Mouse (Mus musculus) MEL (cell line): ENCODE measurements around the gene Doc2b. TPM values are rescaled to one million over a fixed set of nuclear protein-coding genes. Genes with fewer than 3 reads are reported as not detected.

ENCODE experiments used
- DNase-seq: peaks from one replicate; pipeline ENCODE4 v3.0.0; 2011; ENCODE audit warnings: low read depth, low spot score
- H3K27ac ChIP-seq: 2 replicates; pipeline ENCODE4 v1.5.1; 2012; ENCODE audit warnings: low read depth, mild to moderate bottlenecking, control low read depth, low read length, moderate library complexity; ENCODE audit not compliant: control insufficient read depth
- H3K27me3 ChIP-seq, 2 experiments: fragments of 150-350 bp in 1 of 2; sonication (generic) in 1 of 2; 2 replicates each; pipeline ENCODE4 v1.6.1; 2012; ENCODE audit warnings: low read length in 2 of 2, mild to moderate bottlenecking in 2 of 2, improper control_type of control experiment in 1 of 2, moderate library complexity in 1 of 2; ENCODE audit not compliant: insufficient read depth in 2 of 2, control insufficient read depth in 1 of 2
- H3K36me3 ChIP-seq, 2 experiments: 2 replicates each; pipeline ENCODE4 v1.6.1; 2012 to 2014; ENCODE audit warnings: low read length in 2 of 2, improper control_type of control experiment in 1 of 2, inconsistent platforms in 1 of 2, mild to moderate bottlenecking in 1 of 2; ENCODE audit not compliant: insufficient read depth in 2 of 2, control insufficient read depth in 1 of 2
- H3K4me1 ChIP-seq, 2 experiments: fragments of 150-350 bp in 1 of 2; sonication (generic) in 1 of 2; 2 replicates each; pipeline ENCODE4 v1.6.1; 2012; ENCODE audit warnings: low read length in 2 of 2, improper control_type of control experiment in 1 of 2, mild to moderate bottlenecking in 1 of 2; ENCODE audit not compliant: insufficient read depth in 2 of 2, control insufficient read depth in 1 of 2
- H3K4me3 ChIP-seq, 2 experiments: fragments of 150-350 bp in 1 of 2; sonication (generic) in 1 of 2; 2 replicates each; pipeline ENCODE4 v1.5.1; 2012; ENCODE audit warnings: low read depth in 2 of 2, low read length in 2 of 2, mild to moderate bottlenecking in 2 of 2, moderate library complexity in 2 of 2, control low read depth in 1 of 2, improper control_type of control experiment in 1 of 2; ENCODE audit not compliant: control insufficient read depth in 1 of 2, insufficient read depth in 1 of 2
- H3K79me2 ChIP-seq: 2 replicates; pipeline ENCODE4 v1.6.1; 2012; ENCODE audit warnings: mild to moderate bottlenecking, low read length, moderate library complexity; ENCODE audit not compliant: control insufficient read depth, poor library complexity, insufficient read depth
- H3K9ac ChIP-seq: 2 replicates; pipeline ENCODE4 v1.6.1; 2012; ENCODE audit warnings: low read depth, mild to moderate bottlenecking, control low read depth, low read length, moderate library complexity; ENCODE audit not compliant: control insufficient read depth, poor library complexity, severe bottlenecking
- H3K9me3 ChIP-seq: fragments of 150-350 bp; sonication (generic); replicated peaks from 2 replicates; pipeline ENCODE4 v1.6.1; 2012; ENCODE audit warnings: mild to moderate bottlenecking, low read length, improper control_type of control experiment, moderate library complexity; ENCODE audit not compliant: insufficient read depth
- CTCF ChIP-seq, 3 experiments: IDR thresholded peaks in 2 of 3; conservative IDR thresholded peaks in 1 of 3; 2 replicates each; pipeline ENCODE4 v1.5.1; 2011 to 2012; ENCODE audit warnings: low read length in 3 of 3, low read depth in 2 of 3, mild to moderate bottlenecking in 2 of 3, improper control_type of control experiment in 1 of 3, inconsistent platforms in 1 of 3, mixed read lengths in 1 of 3, moderate library complexity in 1 of 3; ENCODE audit not compliant: control insufficient read depth in 1 of 3, insufficient read depth in 1 of 3, poor library complexity in 1 of 3, severe bottlenecking in 1 of 3
- E2F4 ChIP-seq: IDR thresholded peaks from 2 replicates; pipeline ENCODE4 v1.6.1; 2011; ENCODE audit warnings: low read depth, low read length, improper control_type of control experiment, borderline replicate concordance
- ELF1 ChIP-seq: IDR thresholded peaks from 2 replicates; pipeline ENCODE4 v1.6.1; 2014; ENCODE audit warnings: low read depth, mild to moderate bottlenecking, inconsistent platforms, low read length, improper control_type of control experiment, moderate library complexity
- EP300 ChIP-seq, 2 experiments: IDR thresholded peaks; 2 replicates each; pipeline ENCODE4 v1.6.1; 2011; ENCODE audit warnings: improper control_type of control experiment in 2 of 2, low read length in 2 of 2, low read depth in 1 of 2, mild to moderate bottlenecking in 1 of 2
- ETS1 ChIP-seq: IDR thresholded peaks from 2 replicates; pipeline ENCODE4 v1.6.1; 2012; ENCODE audit warnings: low read depth, mild to moderate bottlenecking, inconsistent platforms, low read length, improper control_type of control experiment, moderate library complexity
- GATA1 ChIP-seq: IDR thresholded peaks from 2 replicates; pipeline ENCODE4 v1.6.1; 2011; ENCODE audit warnings: low read depth, low read length, improper control_type of control experiment
- HCFC1 ChIP-seq: IDR thresholded peaks from 2 replicates; pipeline ENCODE4 v1.6.1; 2012; ENCODE audit warnings: low read depth, mild to moderate bottlenecking, inconsistent platforms, low read length, improper control_type of control experiment, moderate library complexity
- JUND ChIP-seq: IDR thresholded peaks from 2 replicates; pipeline ENCODE4 v1.6.1; 2011; ENCODE audit warnings: low read depth, mild to moderate bottlenecking, improper control_type of control experiment, low read length
- KAT2A ChIP-seq: conservative IDR thresholded peaks from 2 replicates; pipeline ENCODE4 v1.6.1; 2012; ENCODE audit warnings: low read depth, low read length, improper control_type of control experiment, inconsistent platforms
- MAFK ChIP-seq: IDR thresholded peaks from 2 replicates; pipeline ENCODE4 v1.6.1; 2011; ENCODE audit warnings: low read depth, mild to moderate bottlenecking, low read length, improper control_type of control experiment, borderline replicate concordance
- MAZ ChIP-seq: IDR thresholded peaks from 2 replicates; pipeline ENCODE4 v1.6.1; 2012; ENCODE audit warnings: low read depth, mild to moderate bottlenecking, inconsistent platforms, low read length, improper control_type of control experiment
- MXI1 ChIP-seq: IDR thresholded peaks from 2 replicates; pipeline ENCODE4 v1.6.1; 2011; ENCODE audit warnings: mild to moderate bottlenecking, low read depth, low read length, improper control_type of control experiment
- MYB ChIP-seq: IDR thresholded peaks from 2 replicates; pipeline ENCODE4 v1.6.1; 2011; ENCODE audit warnings: mild to moderate bottlenecking, low read depth, low read length, improper control_type of control experiment
- NELFE ChIP-seq: IDR thresholded peaks from 2 replicates; pipeline ENCODE4 v1.6.1; 2011; ENCODE audit warnings: low read depth, low read length, improper control_type of control experiment
- NRF1 ChIP-seq: IDR thresholded peaks from 2 replicates; pipeline ENCODE4 v1.6.1; 2014; ENCODE audit warnings: low read depth, mild to moderate bottlenecking, inconsistent platforms, low read length, improper control_type of control experiment, moderate library complexity; ENCODE audit not compliant: poor library complexity, insufficient read depth, severe bottlenecking
- POLR2AphosphoS2 ChIP-seq: IDR thresholded peaks from 2 replicates; pipeline ENCODE4 v1.6.1; 2011; ENCODE audit warnings: low read length, improper control_type of control experiment
- POLR2AphosphoS5 ChIP-seq: IDR thresholded peaks from 2 replicates; pipeline ENCODE4 v1.6.1; 2012; ENCODE audit warnings: low read depth, borderline replicate concordance, mild to moderate bottlenecking, inconsistent platforms, low read length, moderate library complexity, mixed read lengths
- RAD21 ChIP-seq: IDR thresholded peaks from 2 replicates; pipeline ENCODE4 v1.6.1; 2011; ENCODE audit warnings: mild to moderate bottlenecking, low read depth, low read length, improper control_type of control experiment
- RCOR1 ChIP-seq: IDR thresholded peaks from 2 replicates; pipeline ENCODE4 v1.6.1; 2012; ENCODE audit warnings: low read depth, mild to moderate bottlenecking, inconsistent platforms, low read length, improper control_type of control experiment
- SIN3A ChIP-seq: IDR thresholded peaks from 2 replicates; pipeline ENCODE4 v1.6.1; 2012; ENCODE audit warnings: low read length, improper control_type of control experiment, inconsistent platforms
- SMC3 ChIP-seq: IDR thresholded peaks from 2 replicates; pipeline ENCODE4 v1.6.1; 2011; ENCODE audit warnings: low read depth, low read length, improper control_type of control experiment
- TAL1 ChIP-seq: IDR thresholded peaks from 2 replicates; pipeline ENCODE4 v1.6.1; 2012; ENCODE audit warnings: mild to moderate bottlenecking, inconsistent platforms, low read length, moderate library complexity, mixed read lengths
- UBTF ChIP-seq: IDR thresholded peaks from 2 replicates; pipeline ENCODE4 v1.6.1; 2012; ENCODE audit warnings: low read depth, mild to moderate bottlenecking, inconsistent platforms, low read length, improper control_type of control experiment, moderate library complexity, borderline replicate concordance; ENCODE audit not compliant: insufficient read depth
- USF1 ChIP-seq: IDR thresholded peaks from 2 replicates; pipeline ENCODE4 v1.6.1; 2014; ENCODE audit warnings: low read depth, mild to moderate bottlenecking, inconsistent platforms, low read length, improper control_type of control experiment, moderate library complexity
- USF2 ChIP-seq, 2 experiments: IDR thresholded peaks; 2 replicates each; pipeline ENCODE4 v1.6.1; 2011 to 2012; ENCODE audit warnings: improper control_type of control experiment in 2 of 2, low read length in 2 of 2, borderline replicate concordance in 1 of 2, inconsistent platforms in 1 of 2, low read depth in 1 of 2, mild to moderate bottlenecking in 1 of 2; ENCODE audit not compliant: insufficient read depth in 1 of 2
- ZC3H11A ChIP-seq: IDR thresholded peaks from 2 replicates; pipeline ENCODE4 v1.6.1; 2012; ENCODE audit warnings: low read depth, mild to moderate bottlenecking, inconsistent platforms, low read length, improper control_type of control experiment
- polyA plus RNA-seq, 2 experiments: library from polyadenylated mRNA; stranded (reverse) in 1 of 2; unstranded in 1 of 2; fragments of >175 nt in 1 of 2; fragments of >200 nt in 1 of 2; gene quantifications; 2 replicates each; pipeline versions ENCODE4 v1.2.1 to v1.2.4; 2012; ENCODE audit warnings: low replicate concordance in 2 of 2, low read depth in 1 of 2; ENCODE audit not compliant: insufficient read length in 2 of 2, insufficient read depth in 1 of 2, missing spikeins in 1 of 2
- total RNA-seq: library from RNA; depleted of rRNA; stranded (reverse); fragments of 300-350 nt; gene quantifications from 2 replicates; pipeline ENCODE4 v1.2.3, GENCODE M21; 2012

The Doc2b gene
- total and polyA plus RNA-seq, 3 experiments = not detected

GRCm38 (mm10) chr11:75733227-75733940 is 62.5 kb downstream of the Doc2b start:
- H3K79me2 ChIP-seq = peaks cover 52% of the 10 kb centered on the region
- H3K4me3 ChIP-seq = peak overlapping the region; percentile 80 to 96
- H3K9me3 ChIP-seq = no peaks in the 10 kb centered on the region
- TF ChIP-seq SMC3 = no peak
- TF ChIP-seq POLR2AphosphoS5 = no peak
- TF ChIP-seq MAZ = peak; percentile 24; the same call in 1 of the 2 replicates
- peak; percentile 11; the same call in 1 of the 2 replicates for TF ChIP-seq MXI1
- no peak for TF ChIP-seq POLR2AphosphoS2
- no peak for TF ChIP-seq RAD21
- no peak for TF ChIP-seq CTCF (IDR thresholded peaks at IDR 0.05 in 2 of 3, conservative IDR thresholded peaks at IDR 0.05 in 1 of 3; ENCODE audit: control insufficient read depth in 1 of 3, insufficient read depth in 1 of 3, low read depth in 2 of 3, low read length in 3 of 3, poor library complexity in 1 of 3, severe bottlenecking in 1 of 3)
- no peak; the same call in 1 of the 2 replicates for TF ChIP-seq UBTF
- TF ChIP-seq JUND = no peak
- no peak for TF ChIP-seq SIN3A
- TF ChIP-seq E2F4 = no peak; the same call in 1 of the 2 replicates
- TF ChIP-seq EP300 (IDR thresholded peaks at IDR 0.05; ENCODE audit: low read depth in 1 of 2, low read length in 2 of 2) = no peak
- no peak for TF ChIP-seq NRF1
- TF ChIP-seq RCOR1 = peak; percentile 69
- peaks cover 11 to 21% of the 10 kb centered on the region in 2 experiments for H3K4me1 ChIP-seq
- DNase-seq = peak; percentile 63
- no peaks in the 10 kb centered on the region for H3K27me3 ChIP-seq
- H3K27ac ChIP-seq = peak overlapping the region; percentile 86
- H3K9ac ChIP-seq = peak overlapping the region; percentile 96
- H3K36me3 ChIP-seq = peaks cover 13 to 43% of the 10 kb centered on the region in 2 experiments

DNA sequence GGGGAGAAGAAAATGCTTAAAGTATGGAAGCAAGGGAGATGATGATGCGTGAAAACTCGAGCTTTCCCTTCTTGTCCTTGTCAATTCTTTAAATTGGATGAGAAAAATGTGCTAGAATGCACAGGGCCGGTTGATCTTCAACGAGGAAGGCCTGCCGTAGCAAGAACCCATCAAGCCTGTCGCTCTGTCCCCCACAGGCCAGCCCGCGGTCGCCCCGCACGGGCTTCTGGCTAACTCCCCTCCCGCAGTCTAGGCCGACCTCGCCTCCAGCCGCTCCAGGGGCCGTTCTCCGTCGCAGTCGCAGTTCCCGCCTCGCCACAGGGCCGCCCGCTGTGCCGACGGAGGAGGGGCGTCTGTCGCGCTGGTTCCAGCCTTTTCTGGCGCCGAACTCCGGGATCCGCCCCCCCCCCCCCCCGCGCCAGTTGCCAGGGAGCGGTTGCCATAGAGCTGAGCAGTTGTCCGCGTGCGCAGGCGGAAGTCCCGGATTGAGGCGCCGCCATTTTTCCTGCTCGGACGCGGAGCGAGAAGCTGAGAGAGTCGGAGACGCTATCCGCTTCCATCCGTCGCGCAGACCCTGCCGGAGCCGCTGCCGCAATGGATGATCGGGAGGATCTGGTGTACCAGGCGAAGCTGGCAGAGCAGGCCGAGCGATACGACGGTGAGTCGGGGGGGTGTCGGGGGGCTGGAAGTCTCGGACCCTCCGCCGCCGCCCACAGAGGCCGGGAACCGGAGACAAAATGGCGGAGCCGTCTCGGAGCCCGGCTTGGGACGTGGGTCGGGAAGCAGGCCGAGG is 63.2 kb downstream of the Doc2b start, which contains the start of gene Ywhae:
Gene Ywhae (plus strand): TSS at position 436 of the 793 bp plus-strand sequence.
- Histone ChIP-seq H3K9me3 (no peaks in the 10 kb centered on the region), H3K4me1 (peaks cover 11 to 27% of the 10 kb centered on the region in 2 experiments), H3K36me3 (peaks cover 9 to 36% of the 10 kb centered on the region in 2 experiments), H3K9ac (peak within 1 kb of the TSS; percentile 96), H3K27ac (peak within 1 kb of the TSS; percentile 86), H3K27me3 (no peaks in the 10 kb centered on the region), H3K4me3 (peak within 1 kb of the TSS; percentile 80 to 96), H3K79me2 (peaks cover 45% of the 10 kb centered on the region)
- peak; percentile 98 for DNase-seq
- TF ChIP-seq GATA1 (no peak), CTCF (IDR thresholded peaks at IDR 0.05 in 2 of 3, conservative IDR thresholded peaks at IDR 0.05 in 1 of 3; ENCODE audit: control insufficient read depth in 1 of 3, insufficient read depth in 1 of 3, low read depth in 2 of 3, low read length in 3 of 3, poor library complexity in 1 of 3, severe bottlenecking in 1 of 3) (no peak), MAFK (no peak), SIN3A (peak; percentile 90), ETS1 (peak; percentile 62), HCFC1 (peak; percentile 85), USF2 (IDR thresholded peaks at IDR 0.05; ENCODE audit: borderline replicate concordance in 1 of 2, insufficient read depth in 1 of 2, low read depth in 1 of 2, low read length in 2 of 2) (no peak), MAZ (peak; percentile 98), NELFE (peak; percentile 98), TAL1 (no peak), ELF1 (peak; percentile 92), MYB (0 out of 2 replicates have a peak, but pooled peaks have one; percentile 30), EP300 (IDR thresholded peaks at IDR 0.05; ENCODE audit: low read depth in 1 of 2, low read length in 2 of 2) (peak in 1 of 2 experiments; percentile 53; a peak in 2 of 4 replicates), USF1 (peak; percentile 59; the same call in 1 of the 2 replicates), UBTF (peak; percentile 67; the same call in 1 of the 2 replicates), KAT2A (peak; percentile 67), JUND (no peak), ZC3H11A (peak; percentile 59)
